9 mouse cellular contexts compared by ENCODE assay signal in genomic region chr5:113547949-113548700, GRCm38 (mm10). TPM values are rescaled to one million over a fixed set of nuclear protein-coding genes. Genes with fewer than 3 reads are reported as not detected.
A peak's percentile ranks its signal among the peaks of the same experiment; 100 is the strongest.
DNase-seq lines count a peak whose midpoint lies in the region; ATAC-seq lines count a peak whose summit lies in the region.
"Had no signal": no experiment of that assay in that cellular context is flagged by ENCODE, and none has a peak within 500 bp of the region (broad histone marks: within the 10 kb centered on the region; RNA-seq: fewer than 3 reads in every experiment).

No protein-coding gene starts in this region.

- H3K9ac ChIP-seq in hindbrain, embryonic 12.5 days, result no peak overlapping the region
- H3K9ac ChIP-seq in lung, embryonic 16.5 days (ENCODE audit: low read length), result no peak overlapping the region
- H3K9ac ChIP-seq: limb, embryonic 15.5 days had no signal

- no peaks in the 10 kb centered on the region for H3K36me3 ChIP-seq in hindbrain, embryonic 10.5 days
- no peaks in the 10 kb centered on the region for H3K36me3 ChIP-seq in hindbrain, embryonic 12.5 days
- H3K36me3 ChIP-seq in lung, embryonic 16.5 days (ENCODE audit: control insufficient read depth, insufficient read depth, low read length), result no peaks in the 10 kb centered on the region
- H3K36me3 ChIP-seq: limb, embryonic 15.5 days had no signal

- peak; percentile 43 for DNase-seq in hindbrain, embryonic 10.5 days (ENCODE audit: low spot score)
- peak; percentile 35 to 42 for DNase-seq in CD8-positive naive resting alpha-beta T cell, adult 2 months (ENCODE audit: low read depth in 2 of 2, low spot score in 2 of 2)
- peak; percentile 84 for DNase-seq in brain, adult 2 months (ENCODE audit: low read depth, low spot score)
- DNase-seq in frontal cortex, postnatal 25 days (ENCODE audit: low spot score in 2 of 2), result peak; percentile 37 to 43
- peak; percentile 58 to 84 for DNase-seq in layer of hippocampus, adult 18-20 months (ENCODE audit: low spot score in 2 of 2)
- peak; percentile 43 for DNase-seq in skeletal muscle tissue, adult 2 months (ENCODE audit: low read depth, low spot score)

- H3K27ac ChIP-seq in hindbrain, embryonic 10.5 days, result no peak overlapping the region
- no peak overlapping the region for H3K27ac ChIP-seq in hindbrain, embryonic 12.5 days
- no peak overlapping the region for H3K27ac ChIP-seq in lung, embryonic 16.5 days (ENCODE audit: low read length)
- H3K27ac ChIP-seq: limb, embryonic 15.5 days had no signal

- 59% methylated on average over 14 of the region's 14 CpGs for WGBS in hindbrain, embryonic 10.5 days
- 59% methylated on average over 14 of the region's 14 CpGs for WGBS in hindbrain, embryonic 12.5 days
- 51% methylated on average over 14 of the region's 14 CpGs for WGBS in lung, embryonic 16.5 days

- no peak for ATAC-seq in hindbrain, embryonic 12.5 days (ENCODE audit: low FRiP score)
- peak; percentile 48; the same call in 1 of the 2 replicates for ATAC-seq in lung, embryonic 16.5 days (ENCODE audit: low read depth)

- H3K4me2 ChIP-seq in hindbrain, embryonic 12.5 days (replicated peaks), result no peak overlapping the region
- H3K4me2 ChIP-seq in lung, embryonic 16.5 days (ENCODE audit: low read depth, low read length), result no peak overlapping the region
- H3K4me2 ChIP-seq: limb, embryonic 15.5 days had no signal

- no peaks in the 10 kb centered on the region for H3K9me3 ChIP-seq in hindbrain, embryonic 10.5 days
- no peaks in the 10 kb centered on the region for H3K9me3 ChIP-seq in hindbrain, embryonic 12.5 days (replicated peaks)
- H3K9me3 ChIP-seq in lung, embryonic 16.5 days (ENCODE audit: control insufficient read depth, low read length), result no peaks in the 10 kb centered on the region
- H3K9me3 ChIP-seq: limb, embryonic 15.5 days had no signal

- no peak overlapping the region for H3K4me3 ChIP-seq in hindbrain, embryonic 10.5 days
- H3K4me3 ChIP-seq in hindbrain, embryonic 12.5 days, result no peak overlapping the region
- no peak overlapping the region for H3K4me3 ChIP-seq in lung, embryonic 16.5 days (ENCODE audit: low read length)
- H3K4me3 ChIP-seq: limb, embryonic 15.5 days had no signal

- peaks cover 37% of the 10 kb centered on the region for H3K27me3 ChIP-seq in hindbrain, embryonic 10.5 days (ENCODE audit: insufficient read depth, poor library complexity, severe bottlenecking)
- H3K27me3 ChIP-seq in hindbrain, embryonic 12.5 days, result peaks cover 27% of the 10 kb centered on the region
- peaks cover 5% of the 10 kb centered on the region; the same call in 1 of the 2 replicates for H3K27me3 ChIP-seq in lung, embryonic 16.5 days (ENCODE audit: control insufficient read depth, insufficient read depth, low read depth, low read length)

- peaks cover 37% of the 10 kb centered on the region for H3K4me1 ChIP-seq in hindbrain, embryonic 10.5 days (replicated peaks)
- peaks cover 20% of the 10 kb centered on the region for H3K4me1 ChIP-seq in hindbrain, embryonic 12.5 days
- H3K4me1 ChIP-seq in lung, embryonic 16.5 days (replicated peaks; ENCODE audit: control insufficient read depth, insufficient read depth, low read length), result 0 out of 2 replicates have a peak, but pooled peaks cover under 1% of the 10 kb centered on the region

RNA-seq across cellular contexts. Expression of gene Wscd2, which starts 58.0 kb away (rescaled TPM):
- 13.1 and 14.5 TPM in 2 replicates for polyA plus RNA-seq in hindbrain, embryonic 10.5 days (2016; fragmentation: Nextera tagmentation; extraction: Ambion mirVana)
- 13.5 and 14.1 TPM in 2 replicates for polyA plus RNA-seq in hindbrain, embryonic 12.5 days (2016; fragmentation: Nextera tagmentation; extraction: Ambion mirVana)
- total RNA-seq in layer of hippocampus, adult 18-20 months (2021), result 10 to 100 TPM; 81.3 to 83.7 TPM
- 4.5 and 4.8 TPM in 2 replicates for polyA plus RNA-seq in lung, embryonic 16.5 days (2015; fragmentation: Nextera tagmentation; extraction: Ambion mirVana)
